9 mouse cellular contexts compared by ENCODE assay signal in the genomic region with DNA sequence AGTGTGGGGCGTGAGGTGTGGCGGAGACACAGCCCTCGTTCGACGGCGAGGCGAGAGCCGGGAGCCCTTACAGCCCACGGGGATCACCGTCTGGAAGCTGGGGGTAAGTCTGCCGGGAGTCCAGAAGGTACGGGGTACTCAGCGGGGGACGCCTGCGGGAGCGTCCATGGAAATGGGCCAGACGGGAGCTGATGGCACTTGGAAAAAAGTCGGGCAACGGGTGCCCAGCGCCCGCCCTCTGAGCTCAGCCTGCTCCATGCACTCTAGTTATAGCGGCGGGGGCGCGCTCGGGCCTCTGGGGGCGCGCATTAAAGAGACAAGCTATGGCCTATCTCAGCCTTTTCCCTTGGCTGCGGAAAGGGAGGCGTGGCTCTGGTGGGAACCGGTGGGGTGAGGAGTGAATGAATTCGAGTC. TPM values are rescaled to one million over a fixed set of nuclear protein-coding genes. Genes with fewer than 3 reads are reported as not detected.
DNase-seq lines count a peak whose midpoint lies in the region; ATAC-seq and TF ChIP-seq lines count a peak whose summit lies in the region.
"Had no signal": no experiment of that assay in that cellular context is flagged by ENCODE, and none has a peak within 500 bp of the region (broad histone marks: within the 10 kb centered on the region; RNA-seq: fewer than 3 reads in every experiment).

A gene (minus strand): TSS at position 240 of the 414 bp plus-strand sequence.

- no peak for TF ChIP-seq EP300 in lung, postnatal 0 days (IDR thresholded peaks at IDR 0.05)

- under 1% methylated on average over 32 of the region's 32 CpGs for WGBS in embryonic facial prominence, embryonic 13.5 days
- WGBS in hindbrain, postnatal 0 days: 1% methylated on average over 32 of the region's 32 CpGs
- 2% methylated on average over 31 of the region's 32 CpGs for WGBS in lung, postnatal 0 days
- 2% methylated on average over 32 of the region's 32 CpGs for WGBS in stomach, embryonic 15.5 days

- H3K9ac ChIP-seq in embryonic facial prominence, embryonic 13.5 days: peak within 1 kb of the TSS; percentile 52
- no peak within 1 kb of the TSS for H3K9ac ChIP-seq in hindbrain, postnatal 0 days (replicated peaks; ENCODE audit: low read length)
- H3K9ac ChIP-seq in lung, postnatal 0 days (replicated peaks; ENCODE audit: low read depth): no peak within 1 kb of the TSS
- no peak within 1 kb of the TSS for H3K9ac ChIP-seq in stomach, embryonic 15.5 days

- ATAC-seq in embryonic facial prominence, embryonic 13.5 days (ENCODE audit: insufficient number of reproducible peaks, insufficient read depth, low FRiP score, low TSS enrichment, low read depth): 0 out of 2 replicates have a peak, but pooled peaks have one; percentile 40
- peak; percentile 55; the same call in 1 of the 2 replicates for ATAC-seq in hindbrain, postnatal 0 days
- ATAC-seq in lung, postnatal 0 days: peak; percentile 71
- no peak for ATAC-seq in stomach, embryonic 15.5 days (ENCODE audit: insufficient read depth, low FRiP score, low read depth)

- peak within 1 kb of the TSS; percentile 56 for H3K4me2 ChIP-seq in embryonic facial prominence, embryonic 13.5 days
- H3K4me2 ChIP-seq in hindbrain, postnatal 0 days (ENCODE audit: low read depth, low read length): peak within 1 kb of the TSS; percentile 51
- peak within 1 kb of the TSS; percentile 55 for H3K4me2 ChIP-seq in lung, postnatal 0 days (replicated peaks; ENCODE audit: low read depth, low read length)
- peak within 1 kb of the TSS; percentile 57 for H3K4me2 ChIP-seq in stomach, embryonic 15.5 days

- DNase-seq in layer of hippocampus, adult 2 months (ENCODE audit: low spot score in 2 of 2): no peak
- DNase-seq in layer of hippocampus, adult 9-11 months: no peak
- peak; percentile 53 for DNase-seq in hindbrain, postnatal 0 days (ENCODE audit: low spot score)
- peak; percentile 42 for DNase-seq in lung, postnatal 0 days (ENCODE audit: low spot score)
- no peak for DNase-seq in cerebellum, adult 11-12 months
- no peak for DNase-seq in layer of hippocampus, adult 18-20 months (ENCODE audit: low spot score in 2 of 2)

- H3K27me3 ChIP-seq in embryonic facial prominence, embryonic 13.5 days: peaks cover 84% of the 10 kb centered on the region
- peaks cover 69% of the 10 kb centered on the region for H3K27me3 ChIP-seq in hindbrain, postnatal 0 days (ENCODE audit: insufficient read depth, low read length)
- H3K27me3 ChIP-seq in lung, postnatal 0 days (replicated peaks; ENCODE audit: insufficient read depth, low read length): peaks cover 65% of the 10 kb centered on the region
- H3K27me3 ChIP-seq in stomach, embryonic 15.5 days (replicated peaks): peaks cover 83% of the 10 kb centered on the region

- peak within 1 kb of the TSS; percentile 44; the same call in 1 of the 2 replicates for H3K4me3 ChIP-seq in layer of hippocampus, adult 2 months
- peak within 1 kb of the TSS; percentile 38 for H3K4me3 ChIP-seq in embryonic facial prominence, embryonic 13.5 days
- peak within 1 kb of the TSS; percentile 30 for H3K4me3 ChIP-seq in hindbrain, postnatal 0 days (ENCODE audit: low read length)
- H3K4me3 ChIP-seq in lung, postnatal 0 days (ENCODE audit: low read depth, low read length): peak within 1 kb of the TSS; percentile 33
- H3K4me3 ChIP-seq in stomach, embryonic 15.5 days (replicated peaks): peak within 1 kb of the TSS; percentile 36

- H3K9me3 ChIP-seq in embryonic facial prominence, embryonic 13.5 days: no peaks in the 10 kb centered on the region
- H3K9me3 ChIP-seq in hindbrain, postnatal 0 days (ENCODE audit: low read length): no peaks in the 10 kb centered on the region
- no peaks in the 10 kb centered on the region for H3K9me3 ChIP-seq in lung, postnatal 0 days (ENCODE audit: low read length)
- no peaks in the 10 kb centered on the region for H3K9me3 ChIP-seq in stomach, embryonic 15.5 days

- no peak for TF ChIP-seq CTCF in layer of hippocampus, adult 2 months (conservative IDR thresholded peaks at IDR 0.05)
- no peak for TF ChIP-seq CTCF in hindbrain, postnatal 0 days (IDR thresholded peaks at IDR 0.05; ENCODE audit: low read depth)
- no peak for TF ChIP-seq CTCF in lung, postnatal 0 days (IDR thresholded peaks at IDR 0.05)

- no peak within 1 kb of the TSS for H3K27ac ChIP-seq in layer of hippocampus, adult 2 months
- H3K27ac ChIP-seq in embryonic facial prominence, embryonic 13.5 days: no peak within 1 kb of the TSS
- H3K27ac ChIP-seq in hindbrain, postnatal 0 days: no peak within 1 kb of the TSS
- H3K27ac ChIP-seq in lung, postnatal 0 days (ENCODE audit: low read length): no peak within 1 kb of the TSS
- no peak within 1 kb of the TSS for H3K27ac ChIP-seq in stomach, embryonic 15.5 days

- no peaks in the 10 kb centered on the region for H3K36me3 ChIP-seq in embryonic facial prominence, embryonic 13.5 days
- H3K36me3 ChIP-seq in hindbrain, postnatal 0 days (ENCODE audit: insufficient read depth, low read length): no peaks in the 10 kb centered on the region
- H3K36me3 ChIP-seq in lung, postnatal 0 days (ENCODE audit: insufficient read depth, low read length): no peaks in the 10 kb centered on the region
- H3K36me3 ChIP-seq in stomach, embryonic 15.5 days: no peaks in the 10 kb centered on the region

- peaks cover 35% of the 10 kb centered on the region for H3K4me1 ChIP-seq in embryonic facial prominence, embryonic 13.5 days
- no peaks in the 10 kb centered on the region for H3K4me1 ChIP-seq in hindbrain, postnatal 0 days (ENCODE audit: insufficient read depth, low read length)
- peaks cover 5% of the 10 kb centered on the region; the same call in 1 of the 2 replicates for H3K4me1 ChIP-seq in lung, postnatal 0 days (ENCODE audit: insufficient read depth, low read depth, low read length)
- H3K4me1 ChIP-seq in stomach, embryonic 15.5 days: peaks cover 21% of the 10 kb centered on the region

RNA-seq across cellular contexts. Expression of the gene that starts here (rescaled TPM):
- under 1 TPM in 1 of 2 experiments, not detected in 1; 0.18 TPM for total RNA-seq in layer of hippocampus, adult 2 months (2021)
- polyA plus RNA-seq in embryonic facial prominence, embryonic 13.5 days (2015; fragmentation: Nextera tagmentation; extraction: Ambion mirVana): 0.17 TPM in 1 of 2 replicates, not detected in the other
- not detected in 2 replicates for total RNA-seq in hindbrain, postnatal 0 days (2014; rRNA removed)
- 0.15 and 0.16 TPM in 2 replicates for polyA plus RNA-seq in hindbrain, postnatal 0 days (2015; fragmentation: Nextera tagmentation; extraction: Ambion mirVana)
- not detected in 2 replicates for polyA plus RNA-seq in lung, postnatal 0 days (2015; fragmentation: Nextera tagmentation; extraction: Ambion mirVana)
- not detected in 2 replicates for polyA plus RNA-seq in stomach, embryonic 15.5 days (2015; fragmentation: Nextera tagmentation; extraction: Ambion mirVana)
- not detected for total RNA-seq in layer of hippocampus, adult 18-20 months (2021)
- polyA plus RNA-seq: gonadal fat pad, adult 2 months had no signal

Comparison
In these comparisons a context has a peak if more than half of its experiments do, and no peak if none do; other contexts are left out.
1. Peak in ATAC-seq, H3K4me3 ChIP-seq, H3K9ac ChIP-seq and H3K4me2 ChIP-seq in embryonic facial prominence, embryonic 13.5 days; RNA of the gene not detected or under 1 TPM.
2. Peak in DNase-seq, ATAC-seq, H3K4me3 ChIP-seq and H3K4me2 ChIP-seq in hindbrain, postnatal 0 days; RNA of the gene not detected or under 1 TPM.
3. Peak in DNase-seq, ATAC-seq, H3K4me3 ChIP-seq and H3K4me2 ChIP-seq in lung, postnatal 0 days; RNA of the gene not detected or under 1 TPM.